Mouse (Mus musculus) neural tube, embryonic 11.5 days (tissue): ENCODE measurements around the gene Ptprd. TPM values are rescaled to one million over a fixed set of nuclear protein-coding genes. Genes with fewer than 3 reads are reported as not detected.
A peak's percentile ranks its signal among the peaks of the same experiment; 100 is the strongest.

Experiments
- ATAC-seq: fragments of 200-750 bp; cut with Nextera tagmentation; 2 replicates; pipeline ENCODE4 v1.8.0; 2017; ENCODE audit warnings: moderate number of reproducible peaks, mild to moderate bottlenecking, moderate TSS enrichment, moderate library complexity; ENCODE audit not compliant: insufficient read depth, low FRiP score, low TSS enrichment
- DNase-seq: peaks from one replicate; pipeline ENCODE4 v3.0.0-alpha.2; 2015; ENCODE audit warnings: low spot score
- H3K27ac ChIP-seq: fragments of 300-500 bp; sonication (generic); 2 replicates; pipeline ENCODE4 v1.5.1; 2014; ENCODE audit warnings: low read depth, mild to moderate bottlenecking, low read length
- H3K27me3 ChIP-seq: fragments of 300-500 bp; sonication (generic); 2 replicates; pipeline ENCODE4 v1.6.1; 2014; ENCODE audit warnings: mild to moderate bottlenecking, low read length, mixed read lengths; ENCODE audit not compliant: control insufficient read depth, insufficient read depth
- H3K36me3 ChIP-seq: fragments of 300-500 bp; sonication (generic); 2 replicates; pipeline ENCODE4 v1.6.1; 2014; ENCODE audit warnings: mild to moderate bottlenecking, low read length, moderate library complexity, mixed read lengths; ENCODE audit not compliant: control insufficient read depth, insufficient read depth
- H3K4me1 ChIP-seq: fragments of 300-500 bp; sonication (generic); 2 replicates; pipeline ENCODE4 v1.6.1; 2014; ENCODE audit warnings: low read length, mixed read lengths; ENCODE audit not compliant: control insufficient read depth, insufficient read depth
- H3K4me2 ChIP-seq: fragments of 300-500 bp; sonication (generic); 2 replicates; pipeline ENCODE4 v1.6.1; 2014; ENCODE audit warnings: low read depth, mild to moderate bottlenecking, moderate library complexity
- H3K4me3 ChIP-seq: fragments of 300-500 bp; sonication (generic); 2 replicates; pipeline ENCODE4 v1.5.1; 2014; ENCODE audit warnings: low read depth, low read length
- H3K9ac ChIP-seq: fragments of 300-500 bp; sonication (generic); 2 replicates; pipeline ENCODE4 v1.6.1; 2014; ENCODE audit warnings: mild to moderate bottlenecking, low read length
- H3K9me3 ChIP-seq: fragments of 300-500 bp; sonication (generic); 2 replicates; pipeline ENCODE4 v1.6.1; 2016; ENCODE audit warnings: low read length; ENCODE audit not compliant: control insufficient read depth
- WGBS: fragments of 180-500 bp; shearing (Covaris S2); extraction: QIAGEN DNeasy Blood & Tissue Kit; methylation state at CpG from one replicate; pipeline ENCODE4 v1.1.7; 2014; 5-methylcytosine and 5-hydroxymethylcytosine counted together
- polyA plus RNA-seq: library from polyadenylated mRNA; unstranded; fragments of >200 nt; fragmentation: Nextera tagmentation; extraction: Ambion mirVana; gene quantifications from 2 replicates; pipeline ENCODE4 v1.2.1, GENCODE M21; 2014

The Ptprd gene
- polyA plus RNA-seq, 1 experiment from 2014 or later: 41.2 TPM

GRCm38 (mm10) chr4:76239063-76239462 lies 1972.7 kb downstream of the Ptprd start:
- DNase-seq: peak; percentile 36
- Histone ChIP-seq H3K9ac (peak overlapping the region; percentile 39), H3K9me3 (no peaks in the 10 kb centered on the region), H3K36me3 (no peaks in the 10 kb centered on the region), H3K27me3 (no peaks in the 10 kb centered on the region), H3K4me1 (peaks cover 2% of the 10 kb centered on the region; the same call in 1 of the 2 replicates), H3K4me2 (peak overlapping the region; percentile 24; the same call in 1 of the 2 replicates), H3K4me3 (no peak overlapping the region), H3K27ac (0 out of 2 replicates have a peak overlapping the region, but pooled peaks have one; percentile 20)
- WGBS: 17% methylated on average over 5 of the region's 5 CpGs
- ATAC-seq: no peak; the same call in 1 of the 2 replicates

- Histone ChIP-seq H3K4me2 (no peak overlapping the region), H3K27me3 (no peaks in the 10 kb centered on the region), H3K4me1 (no peaks in the 10 kb centered on the region), H3K4me3 (no peak overlapping the region), H3K27ac (no peak overlapping the region), H3K9me3 (no peaks in the 10 kb centered on the region), H3K9ac (no peak overlapping the region), H3K36me3 (no peaks in the 10 kb centered on the region)
- 73% methylated on average over 5 of the region's 5 CpGs for WGBS
- ATAC-seq (no peak), DNase-seq (no peak)
These were observed 1973.2 kb downstream of the Ptprd start for GRCm38 (mm10) chr4:76238577-76238976.

- no peaks in the 10 kb centered on the region for H3K36me3 ChIP-seq
- ATAC-seq: no peak
- H3K27ac ChIP-seq: no peak overlapping the region
- H3K9ac ChIP-seq: no peak overlapping the region
- H3K4me2 ChIP-seq: no peak overlapping the region
- WGBS: 83% methylated on average over 1 of the region's 1 CpGs
- no peaks in the 10 kb centered on the region for H3K27me3 ChIP-seq
- no peak overlapping the region for H3K4me3 ChIP-seq
- no peaks in the 10 kb centered on the region for H3K9me3 ChIP-seq
- no peak for DNase-seq
- H3K4me1 ChIP-seq: no peaks in the 10 kb centered on the region
These were observed 1973.9 kb downstream of the Ptprd start for GRCm38 (mm10) chr4:76237827-76238226.

GRCm38 (mm10) chr4:76223720-76224119 lies 1988.0 kb downstream of the Ptprd start:
- no peaks in the 10 kb centered on the region for H3K36me3 ChIP-seq
- no peak overlapping the region for H3K4me2 ChIP-seq
- no peak overlapping the region for H3K4me3 ChIP-seq
- 55% methylated on average over 3 of the region's 3 CpGs for WGBS
- H3K9me3 ChIP-seq: no peaks in the 10 kb centered on the region
- no peak for ATAC-seq
- no peak for DNase-seq
- no peaks in the 10 kb centered on the region for H3K27me3 ChIP-seq
- H3K27ac ChIP-seq: no peak overlapping the region
- no peak overlapping the region for H3K9ac ChIP-seq
- H3K4me1 ChIP-seq: no peaks in the 10 kb centered on the region

GRCm38 (mm10) chr4:76222520-76222919 lies 1989.2 kb downstream of the Ptprd start:
- Histone ChIP-seq H3K27ac (no peak overlapping the region), H3K4me2 (no peak overlapping the region), H3K4me3 (no peak overlapping the region), H3K4me1 (no peaks in the 10 kb centered on the region), H3K36me3 (no peaks in the 10 kb centered on the region), H3K27me3 (no peaks in the 10 kb centered on the region), H3K9ac (no peak overlapping the region), H3K9me3 (no peaks in the 10 kb centered on the region)
- DNase-seq: no peak
- ATAC-seq: no peak
- 65% methylated on average over 2 of the region's 2 CpGs for WGBS

- Histone ChIP-seq H3K4me3 (no peak overlapping the region), H3K4me2 (no peak overlapping the region), H3K4me1 (no peaks in the 10 kb centered on the region), H3K9me3 (no peaks in the 10 kb centered on the region), H3K36me3 (no peaks in the 10 kb centered on the region), H3K27me3 (no peaks in the 10 kb centered on the region), H3K27ac (no peak overlapping the region), H3K9ac (no peak overlapping the region)
- WGBS: 95% methylated on average over 1 of the region's 1 CpGs
- ATAC-seq (no peak), DNase-seq (no peak)
These were observed 1993.7 kb downstream of the Ptprd start for GRCm38 (mm10) chr4:76218065-76218464.

- no peaks in the 10 kb centered on the region for H3K9me3 ChIP-seq
- H3K9ac ChIP-seq: no peak overlapping the region
- no peaks in the 10 kb centered on the region for H3K36me3 ChIP-seq
- H3K27me3 ChIP-seq: no peaks in the 10 kb centered on the region
- no peak for DNase-seq
- no peak overlapping the region for H3K4me3 ChIP-seq
- no peaks in the 10 kb centered on the region for H3K4me1 ChIP-seq
- no peak for ATAC-seq
- H3K27ac ChIP-seq: no peak overlapping the region
- 96% methylated on average over 1 of the region's 1 CpGs for WGBS
- H3K4me2 ChIP-seq: no peak overlapping the region
These were observed 1996.6 kb downstream of the Ptprd start for GRCm38 (mm10) chr4:76215141-76215540.

- Histone ChIP-seq H3K4me3 (no peak overlapping the region), H3K36me3 (no peaks in the 10 kb centered on the region), H3K4me2 (no peak overlapping the region), H3K4me1 (no peaks in the 10 kb centered on the region), H3K9me3 (no peaks in the 10 kb centered on the region), H3K27me3 (no peaks in the 10 kb centered on the region), H3K9ac (no peak overlapping the region), H3K27ac (no peak overlapping the region)
- WGBS: 77% methylated on average over 1 of the region's 1 CpGs
- DNase-seq (no peak), ATAC-seq (no peak)
These were observed 2012.4 kb downstream of the Ptprd start for GRCm38 (mm10) chr4:76199321-76199720.

GRCm38 (mm10) chr4:76194762-76195161 lies 2017.0 kb downstream of the Ptprd start:
- 90% methylated on average over 3 of the region's 3 CpGs for WGBS
- no peaks in the 10 kb centered on the region for H3K27me3 ChIP-seq
- no peak overlapping the region for H3K9ac ChIP-seq
- ATAC-seq: no peak
- H3K4me3 ChIP-seq: no peak overlapping the region
- no peak overlapping the region for H3K4me2 ChIP-seq
- no peak overlapping the region for H3K27ac ChIP-seq
- no peak for DNase-seq
- no peaks in the 10 kb centered on the region for H3K4me1 ChIP-seq
- H3K9me3 ChIP-seq: no peaks in the 10 kb centered on the region
- no peaks in the 10 kb centered on the region for H3K36me3 ChIP-seq
